Mouse (Mus musculus) mouse embryonic stem cell (cell line): ENCODE measurements at regions not wholly inside any gene's neighbourhood (a gene's known extent, or its start where the extent isn't known, plus 50 kb on each side); places are given as distances from the start of the nearest gene placed in this dataset.

Experiments
- in situ Hi-C, 2 experiments: fragments of 300-500 bp; cut with MboI; formaldehyde crosslinking; loops; 1 replicate in 1 of 2; 3 replicates in 1 of 2; pipeline ENCODE4 v1.14.3; 2019 to 2020; ENCODE audit warnings: low sequenced_read_pairs in 2 of 2, low pct_unique_long_range_greater_than_20kb in 1 of 2, mixed read lengths in 1 of 2; ENCODE audit not compliant: unreplicated experiment in 1 of 2

DNA sequence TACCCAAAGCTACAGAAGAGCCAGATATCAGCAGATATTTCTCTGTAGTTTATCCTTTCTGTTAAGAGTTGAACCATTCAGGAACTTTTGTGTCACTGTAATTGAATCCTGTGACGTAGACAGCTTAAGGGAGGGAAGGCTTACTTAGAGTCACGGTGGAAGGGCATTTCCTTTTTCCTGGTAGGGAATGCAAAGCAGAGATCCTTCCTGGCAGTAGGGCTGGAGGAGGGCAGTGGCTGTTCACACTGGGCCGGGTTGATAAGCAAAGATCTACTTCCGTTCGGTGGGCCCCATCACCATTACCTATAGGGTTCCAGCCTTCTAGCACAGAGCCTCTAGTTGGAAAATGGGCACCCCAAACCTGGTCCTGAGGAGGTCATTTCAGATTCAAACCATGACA, 710.7 kb upstream of the Car8 start:
- in situ Hi-C loops: no loop called here

DNA sequence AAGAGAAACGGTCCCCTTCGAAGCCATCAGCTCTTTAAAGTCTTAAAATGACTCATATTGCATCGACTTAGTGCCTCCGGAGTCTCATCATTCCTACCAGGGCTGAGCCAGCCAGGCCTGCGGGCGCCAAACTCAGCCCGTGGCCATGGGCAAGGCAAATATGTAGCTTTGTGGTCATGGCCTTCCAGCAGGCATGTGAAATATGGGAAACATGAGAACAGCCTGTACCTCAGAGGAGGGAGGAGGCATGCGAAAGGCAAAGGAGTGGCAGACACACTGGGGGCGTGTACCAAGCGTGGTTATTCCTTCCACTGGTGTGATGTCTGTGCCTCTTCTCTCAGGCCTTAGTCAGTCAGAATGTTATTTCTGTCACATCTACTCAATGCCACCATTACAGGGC, 706.3 kb upstream of the Car8 start:
- in situ Hi-C loops: no loop called here

DNA sequence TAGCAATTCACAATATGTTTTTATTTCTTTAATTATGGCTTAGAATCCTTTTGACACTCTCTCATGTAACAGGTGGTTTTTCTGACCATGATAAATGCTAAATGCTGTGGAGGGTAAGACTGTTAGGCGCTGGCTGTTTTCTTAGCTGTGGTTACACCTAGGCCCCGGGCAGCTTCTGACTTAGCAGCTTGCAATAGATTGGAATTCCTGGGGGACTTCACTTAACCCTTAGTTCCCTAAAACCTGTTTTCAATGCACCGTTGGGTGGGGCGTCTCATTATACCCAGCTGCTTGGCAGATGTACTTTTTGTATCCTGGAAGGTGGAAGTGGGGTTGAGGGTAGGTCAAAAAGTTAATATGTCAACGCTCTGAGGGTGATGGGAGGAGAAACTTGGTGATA, 704.2 kb upstream of the Car8 start:
- in situ Hi-C loops: no loop called here

- in situ Hi-C loops: no loop called here
Measured at GRCm38 (mm10) chr4:8938948-8939411, 700.1 kb upstream of the Car8 start.

- in situ Hi-C loops: no loop called here
Measured at GRCm38 (mm10) chr4:8935899-8936298, 697.1 kb upstream of the Car8 start.

DNA sequence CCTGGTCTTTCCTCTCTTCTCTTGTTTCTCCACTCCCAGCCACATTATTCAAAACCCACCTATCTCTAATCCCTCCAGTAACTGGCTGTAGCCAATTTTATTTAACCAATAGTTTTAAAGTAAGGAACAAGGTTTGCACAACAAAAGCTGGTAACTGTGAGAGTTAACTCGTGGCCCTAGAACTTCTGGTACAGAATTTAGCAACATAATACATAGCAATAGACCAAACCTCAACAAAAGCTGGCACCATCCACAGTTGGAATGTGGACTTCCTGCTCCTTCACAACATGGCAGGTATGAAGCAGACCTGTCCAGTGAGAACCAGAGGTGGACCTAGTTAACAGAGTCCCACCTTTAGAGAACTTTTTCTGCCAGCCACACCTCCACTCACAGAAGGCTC, 695.7 kb upstream of the Car8 start:
- in situ Hi-C loops: no loop called here

DNA sequence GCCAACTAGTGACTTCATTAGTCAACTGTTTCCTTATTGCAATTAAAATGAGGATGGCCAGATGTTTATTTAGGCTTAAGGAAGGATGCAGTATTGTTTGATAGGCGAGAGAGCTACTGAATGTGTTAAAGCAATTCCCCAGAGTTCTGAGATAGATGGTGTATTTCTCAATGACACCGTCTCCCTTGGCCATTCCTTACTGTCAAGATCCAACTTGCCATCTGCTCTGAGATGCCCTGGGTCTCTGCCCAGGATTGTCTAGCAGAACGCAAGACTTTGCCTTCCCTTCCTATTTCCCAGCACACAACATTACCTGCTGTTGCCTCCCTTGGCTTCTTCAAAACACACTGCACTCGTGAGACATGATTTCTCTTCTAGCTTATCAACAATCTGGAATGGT, 690.5 kb upstream of the Car8 start:
- in situ Hi-C loops: no loop called here

- in situ Hi-C loops: no loop called here
Measured at GRCm38 (mm10) chr4:8928551-8929305, 689.9 kb upstream of the Car8 start.

GRCm38 (mm10) chr4:8927276-8927906, 688.5 kb upstream of the Car8 start:
- in situ Hi-C loops: no loop called here

- in situ Hi-C loops: no loop called here
Measured at GRCm38 (mm10) chr4:8926642-8927275, 687.9 kb upstream of the Car8 start.

DNA sequence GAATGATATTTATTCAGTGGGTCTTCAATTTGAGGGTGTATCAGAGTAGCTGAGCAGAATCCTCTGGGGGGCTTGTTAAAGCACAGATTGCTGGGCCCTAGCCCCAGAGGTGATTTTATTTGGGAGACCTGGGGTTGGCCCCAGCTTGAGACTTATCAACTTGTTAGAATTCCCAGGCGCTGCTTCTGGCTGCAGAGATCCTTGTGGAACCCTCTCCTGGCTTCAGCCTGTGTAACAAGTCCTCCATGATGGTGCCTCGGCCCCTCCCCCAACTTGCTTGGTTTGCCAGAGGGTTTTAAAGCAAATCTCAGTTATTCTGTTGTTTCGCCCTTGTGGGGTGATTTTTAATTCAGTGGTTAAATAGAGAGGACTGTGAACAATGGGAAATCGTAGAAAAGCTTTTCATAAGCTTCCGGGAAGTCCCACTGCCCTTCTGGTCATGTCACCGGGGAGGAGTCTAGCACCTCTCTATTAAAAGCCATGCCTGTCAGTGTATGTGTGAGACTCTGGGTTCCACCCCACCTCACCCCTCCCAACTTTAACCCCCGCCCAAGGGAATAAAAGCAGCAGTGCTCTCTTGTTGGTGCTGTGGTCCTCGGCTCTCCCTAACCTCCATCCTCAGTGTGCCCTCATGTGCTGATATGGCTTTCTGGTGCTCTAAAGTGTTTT, 684.0 kb upstream of the Car8 start:
- in situ Hi-C loops: no loop called here

DNA sequence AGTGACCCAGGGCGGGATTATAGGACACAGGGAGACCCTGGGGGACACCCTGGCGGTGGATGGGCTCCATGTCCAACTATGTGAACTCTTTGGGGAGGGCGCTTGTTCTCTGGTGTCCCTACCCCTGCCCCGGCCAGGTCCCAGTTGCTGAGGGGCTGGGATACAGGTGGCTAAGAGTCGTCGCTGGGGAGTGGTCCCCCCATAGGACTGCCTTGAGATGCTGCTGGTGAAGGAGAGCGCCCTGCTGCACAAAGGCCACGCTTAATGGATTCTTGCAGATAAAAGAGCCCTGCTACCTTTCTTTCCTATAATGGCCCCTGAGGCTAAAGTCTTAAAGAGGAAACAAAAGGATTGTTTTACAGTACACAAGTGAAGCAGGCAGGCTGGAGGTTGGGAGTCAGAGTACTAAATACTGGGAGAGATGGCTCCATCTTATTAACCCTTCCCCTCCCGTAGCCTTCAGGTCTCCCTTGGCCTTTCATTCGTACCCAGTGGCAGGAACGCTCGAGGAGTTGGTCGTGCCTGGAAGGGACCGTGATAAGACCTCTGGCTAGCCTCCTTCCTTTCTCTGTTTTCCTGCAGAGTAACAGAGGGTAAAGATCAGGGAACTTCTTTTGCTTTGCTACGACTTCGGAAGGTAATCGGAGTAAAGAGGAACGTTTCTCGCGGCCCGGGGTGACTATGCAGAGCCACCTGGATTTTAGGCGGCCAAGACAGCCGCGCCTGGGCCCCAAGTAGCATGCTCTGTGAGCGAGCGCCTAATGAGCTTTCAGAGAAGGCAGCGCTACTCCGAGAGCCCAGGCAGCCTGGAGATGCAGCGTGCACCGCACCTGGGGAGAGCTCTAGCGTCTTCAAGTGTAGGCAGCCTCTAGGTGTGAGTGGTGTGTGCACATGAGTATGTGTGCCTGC, 682.9 kb upstream of the Car8 start:
- in situ Hi-C loops: no loop called here

DNA sequence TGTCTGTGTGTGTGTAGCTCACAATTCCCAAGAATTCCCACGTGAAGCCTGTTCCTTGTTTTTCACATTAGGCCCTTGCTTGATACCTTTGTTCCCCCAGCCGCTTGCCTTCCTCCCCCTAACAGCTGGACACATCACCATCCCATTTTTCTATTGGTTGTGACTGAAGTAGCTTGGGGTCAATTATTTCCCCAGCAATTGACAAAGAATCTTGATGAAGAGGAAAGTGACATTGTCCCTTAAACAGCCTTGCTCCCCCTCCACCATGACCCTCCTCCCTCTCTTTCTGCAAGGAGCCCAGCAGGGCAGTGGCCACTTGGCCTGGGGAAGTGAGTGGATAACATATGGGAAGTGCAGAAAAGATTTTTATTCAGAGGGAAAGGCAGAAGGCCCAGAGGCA, 681.5 kb upstream of the Car8 start:
- in situ Hi-C loops: no loop called here

- in situ Hi-C loops: no loop called here
Measured at GRCm38 (mm10) chr4:8919366-8919984, 680.6 kb upstream of the Car8 start.
